Mouse (Mus musculus) liver, postnatal 0 days (tissue): ENCODE measurements around the gene Anapc11. TPM values are rescaled to one million over a fixed set of nuclear protein-coding genes. Genes with fewer than 3 reads are reported as not detected.

Experiments
- ATAC-seq: fragments of 200-750 bp; cut with Nextera tagmentation; 2 replicates; pipeline ENCODE4 v1.8.0; 2017; ENCODE audit warnings: mild to moderate bottlenecking, moderate library complexity
- DNase-seq: peaks from one replicate; pipeline ENCODE4 v3.0.0-alpha.2; 2016
- H3K27ac ChIP-seq: fragments of 300-500 bp; sonication (generic); 2 replicates; pipeline ENCODE4 v1.5.1; 2014; ENCODE audit warnings: antibody characterized with exemption, moderate library complexity, mild to moderate bottlenecking, low read depth
- H3K27me3 ChIP-seq: fragments of 300-500 bp; sonication (generic); 2 replicates; pipeline ENCODE4 v1.6.1; 2014; ENCODE audit warnings: low read length, control low read depth, mixed read lengths; ENCODE audit not compliant: insufficient read depth
- H3K36me3 ChIP-seq: fragments of 300-500 bp; sonication (generic); replicated peaks from 2 replicates; pipeline ENCODE4 v1.6.1; 2014; ENCODE audit warnings: mild to moderate bottlenecking, control low read depth, low read length, moderate library complexity, mixed read lengths; ENCODE audit not compliant: insufficient read depth
- H3K4me1 ChIP-seq: fragments of 300-500 bp; sonication (generic); 2 replicates; pipeline ENCODE4 v1.6.1; 2014; ENCODE audit warnings: antibody characterized with exemption, mild to moderate bottlenecking, control low read depth; ENCODE audit not compliant: insufficient read depth
- H3K4me2 ChIP-seq: fragments of 300-500 bp; sonication (generic); 2 replicates; pipeline ENCODE4 v1.6.1; 2014; ENCODE audit warnings: low read depth, mild to moderate bottlenecking, low read length, moderate library complexity, mixed read lengths
- H3K4me3 ChIP-seq: fragments of 300-500 bp; sonication (generic); 2 replicates; pipeline ENCODE4 v1.5.1; 2014; ENCODE audit warnings: low read depth, low read length
- H3K9ac ChIP-seq: fragments of 300-500 bp; sonication (generic); replicated peaks from 2 replicates; pipeline ENCODE4 v1.6.1; 2014; ENCODE audit warnings: mild to moderate bottlenecking, moderate library complexity
- H3K9me3 ChIP-seq: fragments of 300-500 bp; sonication (generic); 2 replicates; pipeline ENCODE4 v1.6.1; 2016; ENCODE audit warnings: mild to moderate bottlenecking, control low read depth, low read length, mixed read lengths
- CTCF ChIP-seq: sonication (generic); IDR thresholded peaks from 2 replicates; pipeline ENCODE4 v1.5.1; 2016; ENCODE audit warnings: antibody characterized with exemption, low read depth
- EP300 ChIP-seq: IDR thresholded peaks from 2 replicates; pipeline ENCODE4 v1.6.1; 2016; ENCODE audit warnings: antibody characterized with exemption, low read depth, mild to moderate bottlenecking
- WGBS: fragments of 180-500 bp; shearing (Covaris S2); extraction: QIAGEN DNeasy Blood & Tissue Kit; methylation state at CpG from one replicate; pipeline ENCODE4 v1.1.7; 2014; ENCODE audit not compliant: insufficient replicate concordance; 5-methylcytosine and 5-hydroxymethylcytosine counted together
- polyA plus RNA-seq: library from polyadenylated mRNA; unstranded; fragments of >200 nt; fragmentation: Nextera tagmentation; extraction: Ambion mirVana; gene quantifications from 2 replicates; pipeline ENCODE4 v1.2.1, GENCODE M21; 2015

The Anapc11 gene
- polyA plus RNA-seq, 1 experiment from 2014 or later, result 46.1 TPM

GRCm38 (mm10) chr11:120641255-120641654 is 43.0 kb downstream of the Anapc11 start:
- DNase-seq (no peak), ATAC-seq (no peak)
- Histone ChIP-seq H3K4me1 (peaks cover 11% of the 10 kb centered on the region), H3K36me3 (no peaks in the 10 kb centered on the region), H3K9ac (no peak overlapping the region), H3K4me3 (no peak overlapping the region), H3K27ac (no peak overlapping the region), H3K9me3 (no peaks in the 10 kb centered on the region), H3K4me2 (no peak overlapping the region), H3K27me3 (0 out of 2 replicates have a peak, but pooled peaks cover 3% of the 10 kb centered on the region)
- 69% methylated on average over 9 of the region's 9 CpGs for WGBS
- TF ChIP-seq CTCF (no peak), EP300 (no peak)

DNA sequence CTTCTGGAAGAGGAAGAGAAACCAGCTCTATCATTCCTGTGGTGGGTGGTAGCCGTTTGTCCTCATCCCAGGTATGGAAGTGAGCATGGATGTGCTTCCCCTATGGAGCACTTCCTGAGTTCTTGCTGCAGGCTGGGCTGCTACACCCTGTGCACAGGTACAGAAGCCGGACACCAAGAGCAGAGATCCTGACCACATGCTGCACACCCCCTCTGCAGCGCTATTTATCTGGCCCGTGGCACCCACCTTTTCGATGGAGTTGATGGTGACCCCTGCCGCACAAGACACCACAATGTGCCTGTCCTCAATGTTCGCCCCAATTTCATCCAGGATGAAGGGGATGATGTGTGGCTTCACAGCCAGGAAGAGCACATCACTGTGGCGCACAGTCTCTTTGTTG is 43.6 kb downstream of the Anapc11 start:
- Histone ChIP-seq H3K27me3 (0 out of 2 replicates have a peak, but pooled peaks cover 3% of the 10 kb centered on the region), H3K4me1 (peaks cover 14% of the 10 kb centered on the region), H3K9me3 (no peaks in the 10 kb centered on the region), H3K4me2 (no peak overlapping the region), H3K9ac (no peak overlapping the region), H3K4me3 (no peak overlapping the region), H3K27ac (no peak overlapping the region), H3K36me3 (no peaks in the 10 kb centered on the region)
- ATAC-seq (no peak), DNase-seq (no peak)
- TF ChIP-seq EP300 (no peak), CTCF (no peak)
- WGBS, result 76% methylated on average over 8 of the region's 8 CpGs

DNA sequence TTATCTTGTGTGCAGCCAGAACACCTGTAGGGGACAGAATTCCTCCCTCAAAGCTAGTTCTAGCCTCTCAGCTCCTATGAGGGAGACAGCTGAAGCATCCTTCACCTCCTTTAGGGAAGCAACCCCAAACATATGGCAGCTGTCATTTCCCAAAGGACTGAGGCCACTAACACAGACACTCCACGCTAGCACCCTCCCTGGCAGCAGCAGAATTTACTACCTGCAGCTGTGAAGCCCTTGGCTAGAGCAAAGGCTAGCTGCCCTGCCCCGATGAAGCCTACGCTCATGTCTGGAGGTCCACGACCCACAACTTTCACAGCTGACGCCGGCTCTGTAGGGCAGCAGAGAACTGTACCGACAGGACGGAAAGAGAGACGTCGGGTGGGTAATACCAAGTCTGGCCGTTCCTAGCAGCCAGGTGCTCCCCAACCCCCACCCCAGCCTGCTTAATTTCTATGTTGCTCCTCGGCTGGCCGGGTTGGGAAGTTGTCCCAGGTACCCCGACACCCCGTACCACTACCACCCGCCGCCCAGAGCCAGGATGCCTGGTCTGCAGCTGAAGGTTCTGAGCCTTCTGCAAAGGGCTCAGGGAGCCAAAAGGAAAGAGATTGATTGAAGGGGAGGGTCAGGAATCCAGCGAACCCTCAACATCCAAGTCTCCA is 44.8 kb downstream of the Anapc11 start:
- ATAC-seq, result peak; percentile 43
- 2% methylated on average over 18 of the region's 18 CpGs for WGBS

GRCm38 (mm10) chr11:120643601-120643987 is 45.4 kb downstream of the Anapc11 start, which contains the start of gene Pycr1:
TSS of gene Pycr1 (minus strand) at chr11:120643769.
- H3K4me1 ChIP-seq, result peaks cover 21% of the 10 kb centered on the region
- H3K27me3 ChIP-seq, result 0 out of 2 replicates have a peak, but pooled peaks cover 3% of the 10 kb centered on the region
- peak within 1 kb of the TSS; percentile 52 for H3K4me3 ChIP-seq
- H3K36me3 ChIP-seq, result no peaks in the 10 kb centered on the region
- peak within 1 kb of the TSS; percentile 64 for H3K9ac ChIP-seq
- peak within 1 kb of the TSS; percentile 97 for H3K4me2 ChIP-seq
- no peak for TF ChIP-seq CTCF
- no peak for TF ChIP-seq EP300
- under 1% methylated on average over 15 of the region's 15 CpGs for WGBS
- H3K9me3 ChIP-seq, result no peaks in the 10 kb centered on the region
- DNase-seq (peak; percentile 94), ATAC-seq (peak; percentile 96)
- H3K27ac ChIP-seq, result no peak within 1 kb of the TSS

More for the DNA sequence above, 44.8 kb downstream of the Anapc11 start:
- Histone ChIP-seq H3K4me1 (peaks cover 19% of the 10 kb centered on the region), H3K4me3 (peak overlapping the region; percentile 52), H3K27ac (no peak overlapping the region), H3K36me3 (no peaks in the 10 kb centered on the region), H3K27me3 (0 out of 2 replicates have a peak, but pooled peaks cover 3% of the 10 kb centered on the region), H3K9me3 (no peaks in the 10 kb centered on the region), H3K4me2 (peak overlapping the region; percentile 97), H3K9ac (peak overlapping the region; percentile 64)
- no peak for DNase-seq
- TF ChIP-seq EP300, result no peak
- no peak for TF ChIP-seq CTCF

GRCm38 (mm10) chr11:120647047-120647830 is 49.0 kb downstream of the Anapc11 start:
- ATAC-seq (no peak), DNase-seq (peak; percentile 10)
- H3K9ac ChIP-seq, result no peak overlapping the region
- peaks cover 21% of the 10 kb centered on the region for H3K4me1 ChIP-seq
- 82% methylated on average over 35 of the region's 35 CpGs for WGBS
- H3K9me3 ChIP-seq, result no peaks in the 10 kb centered on the region
- TF ChIP-seq CTCF (no peak), EP300 (no peak)
- 0 out of 2 replicates have a peak, but pooled peaks cover 3% of the 10 kb centered on the region for H3K27me3 ChIP-seq
- H3K4me2 ChIP-seq, result peak overlapping the region; percentile 73
- no peak overlapping the region for H3K4me3 ChIP-seq
- no peaks in the 10 kb centered on the region for H3K36me3 ChIP-seq
- H3K27ac ChIP-seq, result peak overlapping the region; percentile 53; the same call in 1 of the 2 replicates

DNA sequence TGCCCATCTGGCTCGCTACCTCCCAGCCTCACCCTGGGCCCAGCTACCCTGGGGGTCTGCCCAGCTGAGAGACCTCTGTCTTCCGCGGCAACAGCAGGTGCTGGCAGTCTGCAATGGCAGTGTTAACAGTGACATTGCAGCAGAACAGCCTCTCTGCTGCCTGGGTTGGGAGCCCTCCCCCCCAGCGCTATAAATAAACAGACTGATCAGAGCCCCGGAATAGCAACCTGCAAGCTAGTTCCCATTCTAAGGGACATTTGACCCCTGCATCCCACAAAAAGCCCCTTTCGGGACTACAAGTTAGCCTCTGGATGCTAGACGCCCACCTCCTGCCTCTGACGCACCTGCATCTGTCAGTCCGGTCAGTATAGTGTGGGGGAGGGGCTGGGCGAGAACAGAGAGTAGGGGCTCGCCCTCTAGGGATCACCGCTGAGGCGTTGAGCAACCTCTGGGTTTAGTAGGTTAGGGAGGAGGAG is 49.8 kb downstream of the Anapc11 start, which contains the start of gene Myadml2:
Gene Myadml2 (minus strand): TSS at position 158 of the 476 bp plus-strand sequence.
- 5% methylated on average over 13 of the region's 13 CpGs for WGBS
- peak within 1 kb of the TSS; percentile 52; the same call in 1 of the 2 replicates for H3K9ac ChIP-seq
- no peaks in the 10 kb centered on the region for H3K27me3 ChIP-seq
- ATAC-seq, result peak; percentile 65
- H3K4me1 ChIP-seq, result peaks cover 14% of the 10 kb centered on the region
- H3K4me3 ChIP-seq, result peak within 1 kb of the TSS; percentile 36
- H3K27ac ChIP-seq, result peak within 1 kb of the TSS; percentile 53
- no peaks in the 10 kb centered on the region for H3K9me3 ChIP-seq
- H3K36me3 ChIP-seq, result no peaks in the 10 kb centered on the region
- TF ChIP-seq CTCF (0 out of 2 replicates have a peak, but pooled peaks have one; percentile 8), EP300 (no peak)
- H3K4me2 ChIP-seq, result peak within 1 kb of the TSS; percentile 73
- DNase-seq, result peak; percentile 76
